Mouse (Mus musculus): ENCODE measurements at regions not wholly inside any gene's neighbourhood (a gene's known extent, or its start where the extent isn't known, plus 50 kb on each side); places are given as distances from the start of the nearest gene placed in this dataset.
"Not testable (repeated sequence)": the region's sequence is repeated elsewhere in the genome, so short reads cannot be mapped to it uniquely, and the experiment has no call there.

DNA sequence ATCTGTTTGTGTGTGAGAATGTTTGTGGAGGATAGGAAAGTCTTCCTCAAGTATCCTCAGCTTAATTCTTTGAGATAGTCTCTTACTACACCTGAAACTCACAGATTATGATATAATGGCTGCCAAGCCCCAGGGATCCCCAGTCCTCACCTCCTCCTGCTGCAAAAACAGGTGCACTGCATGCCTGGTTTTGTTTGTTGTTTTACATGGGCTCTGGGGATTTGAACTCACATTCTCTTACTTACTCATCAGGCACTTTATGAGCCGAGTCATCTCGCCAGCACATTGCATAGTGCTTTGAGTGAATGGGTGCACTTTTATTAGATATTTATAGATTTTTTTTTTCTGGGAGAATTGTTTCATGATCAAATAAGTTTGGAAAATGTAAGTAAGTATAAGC lies 56.3 kb downstream of the Mterf1b start:
- no peak for DNase-seq
- intact Hi-C loops (cut with DNase I), result no loop called here

DNA sequence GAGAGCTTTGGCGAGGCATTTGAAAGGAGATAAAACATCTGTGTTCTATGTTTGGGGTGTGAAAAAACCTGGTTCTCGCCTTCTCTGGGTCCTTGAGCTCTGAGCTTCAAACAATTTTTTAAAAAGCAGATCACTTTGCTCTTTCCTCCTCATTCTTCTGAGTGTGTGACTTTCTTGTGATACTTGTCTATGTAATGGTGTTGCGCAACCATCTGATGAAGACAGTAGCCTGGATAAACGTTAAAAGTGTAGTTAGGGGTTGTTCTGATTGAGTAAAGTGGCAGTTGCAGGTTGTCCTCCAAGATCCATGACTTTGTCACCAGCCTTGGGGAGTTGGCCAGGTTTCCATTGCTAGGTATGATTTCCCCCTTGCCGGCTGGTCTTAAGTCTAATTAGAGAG lies 62.1 kb downstream of the Mterf1b start:
- intact Hi-C loops (cut with DNase I); DNase-seq: not testable (repeated sequence)

DNA sequence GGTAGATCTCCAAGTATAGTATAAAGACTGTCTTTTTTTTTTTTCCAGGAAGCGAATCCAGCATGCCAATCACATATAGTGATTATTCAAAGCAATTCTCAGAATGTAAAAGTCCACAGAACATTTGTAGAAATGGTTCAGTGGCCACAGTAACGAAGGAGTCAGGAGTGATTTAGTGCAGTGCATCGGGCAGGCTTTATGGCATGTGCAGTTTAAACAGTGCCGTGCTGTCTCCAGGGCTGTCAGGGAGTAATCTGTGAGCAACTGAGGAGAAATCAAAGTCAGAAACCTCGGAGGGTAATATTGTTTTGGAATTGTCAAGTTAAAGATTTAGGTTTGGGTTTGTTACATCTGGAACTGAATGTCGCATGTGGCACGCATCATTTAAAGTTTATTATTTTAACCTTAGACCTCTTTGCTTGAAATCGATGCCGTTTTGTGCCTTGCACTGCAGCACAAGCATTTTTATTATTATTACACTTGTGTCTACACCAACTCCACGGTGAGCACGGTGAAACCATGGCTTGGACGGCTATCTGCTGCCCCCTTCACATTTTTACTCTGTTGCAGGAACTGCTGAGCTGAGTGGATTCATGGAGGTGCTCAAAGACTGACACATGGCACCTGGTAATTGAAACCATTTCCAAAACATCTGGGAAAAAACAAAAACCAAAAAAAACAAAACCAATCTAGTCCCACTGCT lies 65.0 kb downstream of the Mterf1b start:
- intact Hi-C loops (cut with DNase I), result no loop called here
- DNase-seq, result no peak

DNA sequence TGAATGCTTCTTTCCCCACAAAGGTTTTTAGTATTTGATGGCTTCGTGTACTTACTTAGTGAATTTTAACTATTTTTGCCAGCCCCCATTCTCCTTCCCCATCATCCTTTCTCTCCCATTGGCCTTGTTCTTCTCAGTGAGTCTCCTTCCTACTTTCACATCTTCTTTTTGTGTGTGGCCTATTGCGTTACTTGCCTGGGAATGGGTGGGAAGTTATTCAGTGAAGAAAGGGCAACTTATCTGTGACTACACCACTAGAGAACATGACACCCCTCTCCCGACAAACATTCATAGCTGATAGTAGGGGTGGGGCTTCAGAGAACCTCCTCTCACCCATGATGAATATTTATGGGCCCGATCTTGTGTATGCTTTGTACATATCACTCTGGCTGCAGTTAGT lies 67.1 kb downstream of the Mterf1b start:
- intact Hi-C loops (cut with DNase I), result no loop called here
- DNase-seq, result no peak

DNA sequence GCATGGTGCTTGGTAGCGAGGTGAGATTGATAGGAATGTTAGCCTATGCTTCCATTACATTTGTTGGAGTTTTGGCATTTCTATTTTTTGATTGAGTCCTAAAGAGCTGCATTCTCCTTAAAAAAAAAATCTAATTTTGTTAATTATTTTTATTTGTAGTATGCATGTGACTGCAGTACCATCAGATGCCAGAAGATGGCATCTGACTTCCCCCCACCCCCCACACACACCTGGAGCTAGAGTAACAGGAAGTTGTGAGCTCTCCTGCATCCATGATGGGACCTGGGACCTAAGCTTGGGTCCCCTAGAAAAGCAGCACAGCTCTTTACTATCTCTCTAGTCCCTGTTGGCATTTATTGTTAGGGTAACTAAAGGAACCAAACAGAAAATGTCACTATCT lies 70.5 kb downstream of the Mterf1b start:
- DNase-seq, result no peak
- intact Hi-C loops (cut with DNase I), result loop anchor here (5.0 kb wide), 1 partner anchor 650 kb away; no protein-coding TSS in a partner anchor

DNA sequence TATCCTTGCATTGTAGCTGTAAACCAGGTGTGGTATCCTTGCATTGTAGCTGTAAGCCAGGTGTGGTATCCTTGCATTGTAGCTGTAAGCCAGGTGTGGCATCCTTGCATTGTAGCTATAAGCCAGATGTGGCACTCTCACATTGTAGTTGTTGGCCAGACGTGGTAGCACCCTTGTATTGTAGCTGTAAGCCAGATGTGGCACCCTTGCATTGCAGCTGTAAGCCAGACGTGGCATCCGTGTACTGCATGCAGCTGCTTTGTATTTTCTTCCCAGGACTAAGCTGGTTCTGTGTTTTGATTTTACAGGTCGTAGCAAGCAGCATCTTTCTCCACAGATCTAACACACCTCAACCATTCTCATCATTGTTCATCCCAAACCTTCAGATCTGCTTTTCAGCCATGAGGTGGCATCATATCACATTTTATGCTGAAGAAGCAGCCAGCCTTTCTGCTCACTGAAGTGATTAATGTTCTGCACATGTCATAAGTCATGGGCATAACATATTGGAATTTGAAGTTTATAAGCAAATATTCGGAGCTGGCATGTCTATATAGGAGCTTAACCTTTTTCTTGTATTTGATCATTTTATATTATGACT lies 71.5 kb downstream of the Mterf1b start:
- no peak for DNase-seq
- intact Hi-C loops (cut with DNase I), result loop anchor here (5.0 kb wide), 1 partner anchor 649 kb away; no protein-coding TSS in a partner anchor

DNA sequence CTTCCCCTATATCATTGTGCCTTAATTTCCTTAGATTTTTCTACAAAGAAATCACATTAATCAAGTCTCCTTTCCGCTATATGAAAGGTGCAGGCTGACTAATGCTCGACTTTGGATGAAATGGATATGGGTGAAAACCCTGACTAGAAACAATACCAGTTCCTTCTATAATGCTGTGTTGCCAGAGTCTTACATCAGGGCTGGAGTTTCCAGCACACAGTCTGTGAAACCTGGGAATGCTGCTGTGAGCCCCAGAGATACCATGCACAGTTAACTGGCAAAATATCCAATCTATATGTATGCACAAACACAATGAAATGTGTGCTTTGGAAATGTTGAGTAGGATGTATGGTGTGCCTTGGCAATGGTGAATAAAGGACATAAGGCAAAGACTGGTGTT lies 75.5 kb downstream of the Mterf1b start:
- no peak for DNase-seq
- intact Hi-C loops (cut with DNase I), result no loop called here

DNA sequence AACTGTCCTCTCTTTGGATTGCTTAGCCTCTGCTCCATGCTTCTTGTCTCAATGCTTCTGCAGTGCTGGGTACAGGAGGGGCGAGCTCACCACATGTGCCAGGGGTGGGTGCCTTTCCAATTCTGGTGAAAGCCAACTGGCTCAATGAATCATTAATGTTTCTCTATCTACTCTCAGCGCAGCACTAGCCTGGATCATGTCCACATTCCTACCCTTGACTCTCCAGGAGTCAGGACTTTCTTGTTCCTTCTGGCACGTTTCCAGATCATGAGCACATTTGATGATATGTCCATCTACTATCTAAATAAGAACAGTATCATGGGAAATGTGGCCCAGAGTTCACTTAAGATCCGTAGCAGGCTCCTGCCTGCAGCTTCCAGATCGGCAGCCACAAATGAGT lies 80.8 kb downstream of the Mterf1b start:
- no peak for DNase-seq
- intact Hi-C loops (cut with DNase I), result no loop called here

DNA sequence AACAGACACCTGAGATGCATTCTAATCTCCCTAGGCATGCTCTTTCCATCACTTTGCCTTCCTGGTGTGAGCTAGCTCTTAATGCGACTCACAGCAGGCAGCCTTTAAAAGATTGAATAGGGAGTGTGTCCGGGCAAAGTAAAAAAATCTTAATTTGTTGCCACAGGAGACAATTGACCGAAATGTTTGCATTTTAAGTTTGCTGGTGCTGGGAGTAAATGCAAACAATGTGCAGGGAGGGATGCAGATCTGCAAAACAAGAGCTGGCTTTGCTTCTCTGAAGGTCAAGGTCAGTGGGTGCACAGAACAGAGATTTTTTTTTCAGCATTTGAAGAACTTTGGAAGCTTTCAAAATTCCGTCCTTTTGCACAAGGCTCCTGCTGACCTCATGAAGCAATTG lies 111.4 kb downstream of the Mterf1b start:
- intact Hi-C loops (cut with DNase I), result no loop called here
- no peak for DNase-seq

DNA sequence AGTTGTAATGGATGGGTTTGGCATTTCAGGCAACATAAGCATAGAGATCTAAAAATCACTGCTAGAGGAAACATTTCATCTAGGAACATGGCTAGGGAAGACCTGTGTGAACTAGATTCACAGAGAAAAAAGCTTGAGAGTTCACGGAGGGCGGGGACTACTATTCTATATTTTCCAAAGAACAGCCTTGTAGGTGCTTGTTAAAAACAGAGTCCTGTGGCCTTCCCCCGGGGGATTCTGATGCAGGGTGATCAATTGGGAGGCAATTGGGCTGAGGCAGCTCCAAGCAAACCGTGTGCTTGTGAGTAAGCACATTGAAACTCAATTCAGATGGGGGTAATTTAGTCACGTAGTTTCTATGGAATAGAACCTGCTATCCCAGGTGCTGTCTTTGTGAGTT lies 112.0 kb downstream of the Mterf1b start:
- no peak for DNase-seq
- intact Hi-C loops (cut with DNase I), result no loop called here

DNA sequence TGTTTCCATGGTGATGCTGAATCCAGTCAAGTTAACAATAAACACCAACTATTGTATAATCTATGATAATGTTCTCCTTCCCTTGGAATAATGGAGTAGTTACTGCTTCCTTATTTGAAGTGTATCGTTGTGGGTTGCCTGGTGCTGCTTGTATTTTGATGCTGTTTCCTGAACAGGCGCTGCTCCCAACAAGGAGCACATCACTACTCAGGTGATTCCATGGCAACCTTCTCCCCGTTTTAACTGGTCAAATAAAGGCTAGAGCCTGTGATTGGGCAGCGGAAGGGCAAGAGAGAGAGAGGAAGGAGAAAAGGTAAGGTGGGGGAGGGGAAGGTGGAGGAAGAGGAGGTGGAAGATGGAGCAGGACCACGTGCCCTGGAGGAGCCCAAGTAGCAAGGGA lies 116.3 kb downstream of the Mterf1b start:
- DNase-seq, result no peak
- intact Hi-C loops (cut with DNase I), result no loop called here

DNA sequence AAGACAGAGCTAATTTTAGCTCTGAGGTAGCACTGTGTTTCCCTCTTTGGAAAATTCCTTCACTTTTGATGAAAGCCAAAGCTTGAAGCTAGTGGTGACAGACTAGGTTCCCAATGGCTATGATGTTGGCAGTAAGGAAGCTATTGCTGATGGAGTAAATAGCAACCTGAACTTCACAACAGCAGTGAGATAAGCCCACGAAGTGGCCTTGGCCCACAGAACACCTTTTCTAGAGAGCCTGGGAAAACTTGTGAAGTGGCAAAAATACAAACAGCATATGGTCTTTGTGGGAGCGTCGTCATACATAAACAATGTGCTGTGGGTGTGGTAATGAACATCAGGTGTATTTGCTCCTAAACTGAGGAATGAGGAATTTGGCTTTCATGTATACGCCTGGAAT lies 119.0 kb downstream of the Mterf1b start:
- intact Hi-C loops (cut with DNase I), result no loop called here
- DNase-seq, result no peak

DNA sequence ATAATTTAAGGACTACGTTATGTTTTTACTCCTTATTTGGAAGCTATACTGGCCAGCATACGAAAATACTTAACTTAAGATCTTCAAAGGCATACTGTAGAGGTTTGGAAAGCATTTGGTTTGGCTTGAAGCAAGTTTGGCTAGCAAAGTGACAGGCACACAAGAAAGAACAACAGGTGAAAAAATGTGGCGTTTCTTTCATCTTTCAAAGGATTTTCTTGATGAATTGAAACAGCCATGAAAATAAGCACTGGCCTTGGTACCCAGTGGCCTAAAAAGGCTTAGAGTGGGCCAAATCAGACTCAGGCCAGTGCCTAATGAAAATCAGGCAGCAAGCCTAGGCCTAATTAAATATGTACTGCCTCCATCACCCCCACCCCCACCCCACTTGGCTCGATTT lies 119.4 kb downstream of the Mterf1b start:
- intact Hi-C loops (cut with DNase I), result no loop called here
- no peak for DNase-seq

DNA sequence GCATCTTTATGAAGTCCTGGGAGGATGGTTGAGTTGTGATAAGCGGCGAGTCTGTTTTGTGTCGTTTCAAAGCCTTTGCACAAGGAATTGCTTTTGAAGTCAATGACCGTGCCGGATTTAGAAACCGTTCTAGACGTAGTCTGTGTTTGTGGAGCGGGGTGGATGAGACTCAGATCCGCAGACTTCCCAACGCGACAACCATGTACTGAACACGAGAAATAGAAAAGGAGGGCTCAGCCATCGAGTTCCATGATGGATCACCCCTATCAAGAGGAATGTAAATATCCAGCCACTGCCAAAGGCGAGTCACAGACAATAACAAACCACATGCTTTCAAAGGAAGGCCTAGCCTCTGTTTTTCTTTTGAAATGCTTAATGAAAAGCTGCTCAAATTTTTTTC lies 120.5 kb downstream of the Mterf1b start:
- intact Hi-C loops (cut with DNase I), result no loop called here
- DNase-seq, result no peak

DNA sequence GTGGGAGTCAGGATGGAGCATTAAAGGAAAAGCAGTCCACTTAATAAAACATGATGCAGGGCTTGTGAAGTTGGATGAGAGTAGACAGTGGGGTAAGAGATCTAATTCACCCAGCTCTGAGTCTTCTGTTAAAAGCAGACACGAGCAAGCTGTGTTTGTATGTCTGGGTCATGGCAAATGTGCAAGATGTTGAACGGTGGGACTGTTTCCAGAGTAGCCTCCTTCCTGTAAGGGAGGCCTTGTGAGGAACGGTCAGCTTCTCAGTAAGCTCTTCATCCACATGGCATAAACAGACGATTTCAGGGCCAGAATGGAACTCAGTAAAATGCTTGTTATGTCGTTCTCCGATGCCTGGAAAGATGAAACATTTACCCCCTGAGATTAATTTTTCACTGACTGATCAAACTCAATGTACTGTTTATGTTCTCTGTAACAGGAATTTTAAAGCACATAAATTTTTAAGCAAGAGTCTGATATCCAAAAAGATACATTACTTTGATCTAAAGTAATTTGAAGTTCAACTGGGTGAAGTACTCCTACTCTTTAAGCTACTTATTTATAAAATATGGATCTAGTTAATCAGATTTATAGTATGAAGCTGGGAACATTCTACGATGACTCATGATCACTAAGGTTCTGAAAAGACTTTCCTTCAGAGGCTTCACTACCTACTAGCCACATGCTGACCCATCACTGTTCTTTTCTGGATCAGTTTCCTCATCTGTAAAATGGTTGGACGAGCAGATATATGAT lies 130.6 kb downstream of the Mterf1b start:
- DNase-seq, result no peak
- intact Hi-C loops (cut with DNase I), result no loop called here

DNA sequence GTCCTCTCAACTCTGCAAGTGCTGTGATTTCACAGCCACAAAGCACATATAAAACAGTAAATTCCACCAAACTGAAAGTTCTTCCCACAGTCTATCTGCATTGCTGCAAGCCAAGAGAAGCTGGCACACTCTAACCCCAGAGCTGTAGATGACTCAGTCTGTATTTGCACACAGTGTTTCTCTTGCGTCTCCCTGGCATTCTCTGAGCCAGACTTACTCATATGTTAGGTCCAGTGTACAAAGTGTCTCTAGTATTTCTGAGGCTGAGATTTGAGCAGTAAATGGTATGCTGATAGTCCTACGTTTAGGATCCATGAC lies 131.2 kb downstream of the Mterf1b start:
- intact Hi-C loops (cut with DNase I), result no loop called here
- no peak for DNase-seq

DNA sequence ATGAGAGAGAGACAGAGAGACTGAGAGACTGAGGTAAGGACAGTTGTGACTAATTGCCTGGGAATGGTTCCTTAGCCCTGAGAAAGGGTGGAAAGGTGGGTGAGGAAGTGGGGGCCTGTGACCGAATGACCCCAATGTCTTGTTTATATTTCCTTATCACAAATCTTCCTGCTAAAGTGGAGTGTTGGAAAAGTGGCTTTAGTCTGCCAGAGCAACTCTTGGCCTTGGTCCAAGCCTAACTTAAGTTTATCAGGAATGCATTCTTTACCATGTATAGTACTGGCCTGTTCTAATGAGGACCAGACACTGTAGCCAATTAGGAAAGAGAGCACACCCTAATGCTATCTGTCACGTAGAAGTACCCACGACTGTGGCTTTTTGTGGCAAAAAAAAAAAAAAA lies 133.6 kb downstream of the Mterf1b start:
- intact Hi-C loops (cut with DNase I), result no loop called here
- DNase-seq, result no peak

DNA sequence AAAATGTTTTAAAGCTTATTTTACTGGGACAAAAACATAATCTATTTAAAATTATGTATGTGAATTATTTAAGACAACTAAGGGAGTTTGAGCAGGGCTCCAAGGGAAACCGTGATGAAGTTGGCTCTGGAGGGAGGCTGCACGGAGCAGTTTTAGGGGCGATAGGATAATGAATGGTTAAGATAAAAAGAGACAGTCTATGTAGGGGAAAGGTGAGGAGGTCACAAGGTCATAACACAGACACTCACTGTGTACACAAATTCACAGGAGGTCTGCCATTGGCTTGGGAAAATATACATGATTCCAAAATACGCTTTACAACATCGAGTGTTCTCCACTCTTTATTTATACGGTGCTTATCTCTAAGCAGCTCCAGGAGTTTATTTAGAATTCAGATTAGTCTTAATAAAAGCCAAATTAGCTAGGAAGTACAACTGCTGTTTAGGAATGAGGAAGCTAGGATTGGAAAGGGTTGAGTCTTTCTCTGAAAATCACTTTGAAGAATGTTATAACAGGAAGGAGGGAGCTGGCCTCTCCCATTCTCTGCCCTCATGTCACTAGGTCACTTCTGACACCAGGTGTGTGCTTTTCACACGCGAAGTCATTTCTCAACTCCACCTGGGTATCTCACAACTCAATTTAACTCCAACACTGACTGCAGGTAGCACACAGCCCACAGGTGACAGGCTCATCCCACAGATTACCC lies 134.3 kb downstream of the Mterf1b start:
- intact Hi-C loops (cut with DNase I), result no loop called here
- no peak for DNase-seq

DNA sequence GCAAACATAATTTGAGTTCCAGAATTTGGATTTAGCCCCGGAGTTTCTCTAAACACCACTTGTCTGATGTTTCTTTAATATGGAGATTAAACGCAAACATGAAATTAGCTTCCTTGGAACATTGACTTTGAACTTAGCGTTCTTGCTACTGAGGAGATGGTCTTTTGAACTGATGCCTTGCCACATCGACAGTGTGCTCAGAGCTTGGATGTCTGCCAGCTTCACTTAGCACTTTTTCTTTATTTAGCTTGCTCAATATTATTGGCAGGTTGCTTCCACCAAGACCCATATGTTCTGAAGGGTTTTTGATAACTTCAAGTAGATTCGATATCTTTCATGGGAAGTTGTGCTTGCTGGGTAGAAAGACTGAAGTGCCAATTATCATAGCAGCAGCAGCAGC lies 143.5 kb downstream of the Mterf1b start:
- intact Hi-C loops (cut with DNase I), result no loop called here

DNA sequence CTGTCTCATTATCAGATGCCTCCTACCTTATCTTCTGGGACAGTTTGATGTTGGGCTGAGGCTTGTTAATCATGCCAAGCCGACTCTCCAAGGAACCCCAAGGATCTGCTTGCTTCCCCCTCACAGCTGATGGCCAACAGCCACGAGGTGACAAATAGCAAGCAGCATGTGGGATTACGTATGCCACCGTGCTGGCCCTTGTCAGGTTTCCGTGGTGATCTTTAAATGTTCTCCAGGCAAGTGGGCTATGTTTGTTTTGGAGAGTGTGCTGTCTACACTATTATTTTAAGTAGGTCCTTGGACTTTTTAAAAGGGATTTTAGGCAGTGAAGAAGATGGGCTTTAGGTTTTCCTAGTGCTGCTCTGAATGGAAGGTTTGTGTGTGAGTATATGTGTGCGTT lies 149.8 kb downstream of the Mterf1b start:
- intact Hi-C loops (cut with DNase I), result no loop called here
- no peak for DNase-seq

More for the DNA sequence above, 143.5 kb downstream of the Mterf1b start:
- DNase-seq, result no peak

DNA sequence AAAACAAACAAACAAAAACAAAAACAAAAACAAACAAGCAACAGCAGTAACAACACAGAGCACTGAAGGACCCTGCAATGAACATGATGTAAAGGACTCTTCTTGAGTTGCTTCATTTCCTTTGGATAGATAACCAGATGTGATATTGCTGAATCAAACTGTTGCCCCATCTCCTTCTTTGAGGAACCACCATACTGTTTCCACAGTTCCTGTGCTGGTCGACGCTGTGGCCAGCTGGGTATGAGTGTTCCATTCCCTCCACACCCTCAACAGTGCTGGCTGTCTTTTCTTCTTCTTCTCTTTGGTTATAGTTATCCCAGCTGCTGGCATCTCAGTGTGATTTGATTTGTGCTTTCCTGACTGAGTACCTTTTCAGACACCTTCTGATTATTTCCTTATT lies 152.3 kb downstream of the Mterf1b start:
- DNase-seq, result no peak
- intact Hi-C loops (cut with DNase I), result no loop called here

Data from gastrocnemius, postnatal 36 days (tissue).